Comparison of ENCODE assay signal across 32 mouse cellular contexts in genomic region chr14:60257101-60257500, GRCm38 (mm10). TPM values are rescaled to one million over a fixed set of nuclear protein-coding genes. Genes with fewer than 3 reads are reported as not detected.
DNase-seq lines count a peak whose midpoint lies in the region; ATAC-seq lines count a peak whose summit lies in the region.
"Had no signal": no experiment of that assay in that cellular context is flagged by ENCODE, and none has a peak within 500 bp of the region (broad histone marks: within the 10 kb centered on the region; RNA-seq: fewer than 3 reads in every experiment).

No protein-coding gene starts in this region.

- no peaks in the 10 kb centered on the region for H3K36me3 ChIP-seq in intestine, embryonic 16.5 days (ENCODE audit: control insufficient read depth, insufficient read depth, low read length)
- no peaks in the 10 kb centered on the region for H3K36me3 ChIP-seq in liver, embryonic 15.5 days (replicated peaks)
- H3K36me3 ChIP-seq in stomach, embryonic 16.5 days (ENCODE audit: control insufficient read depth, insufficient read depth, low read length), result no peaks in the 10 kb centered on the region
- H3K36me3 ChIP-seq: forebrain, embryonic 10.5 days; forebrain, embryonic 15.5 days; hindbrain, embryonic 12.5 days; limb, embryonic 12.5 days; midbrain, embryonic 12.5 days; neural tube, embryonic 13.5 days had no signal

- H3K27me3 ChIP-seq in intestine, embryonic 16.5 days (replicated peaks; ENCODE audit: control insufficient read depth, insufficient read depth, low read length), result no peaks in the 10 kb centered on the region
- no peaks in the 10 kb centered on the region for H3K27me3 ChIP-seq in liver, embryonic 15.5 days
- no peaks in the 10 kb centered on the region for H3K27me3 ChIP-seq in stomach, embryonic 16.5 days (ENCODE audit: control insufficient read depth, insufficient read depth, low read length)
- H3K27me3 ChIP-seq: forebrain, embryonic 15.5 days; hindbrain, embryonic 12.5 days; limb, embryonic 12.5 days; megakaryocyte, embryonic 14.5 days; midbrain, embryonic 12.5 days; neural tube, embryonic 13.5 days had no signal

- WGBS in intestine, embryonic 16.5 days, result 54% methylated on average over 4 of the region's 4 CpGs
- 45% methylated on average over 4 of the region's 4 CpGs for WGBS in liver, embryonic 15.5 days (ENCODE audit: insufficient replicate concordance)
- WGBS in stomach, embryonic 16.5 days, result 39% methylated on average over 4 of the region's 4 CpGs

- ATAC-seq in intestine, embryonic 16.5 days, result peak; percentile 82
- peak; percentile 75 for ATAC-seq in liver, embryonic 15.5 days (ENCODE audit: insufficient read depth)
- peak; percentile 50; the same call in 1 of the 2 replicates for ATAC-seq in stomach, embryonic 16.5 days (ENCODE audit: insufficient read depth, low FRiP score)
- ATAC-seq: forebrain, embryonic 15.5 days had no signal

- H3K4me2 ChIP-seq in intestine, embryonic 16.5 days (ENCODE audit: low read depth, low read length), result no peak overlapping the region
- peak overlapping the region; percentile 32 for H3K4me2 ChIP-seq in liver, embryonic 15.5 days
- H3K4me2 ChIP-seq in stomach, embryonic 16.5 days (ENCODE audit: low read depth, low read length), result no peak overlapping the region
- H3K4me2 ChIP-seq: forebrain, embryonic 15.5 days; heart, embryonic 11.5 days; hindbrain, embryonic 12.5 days; limb, embryonic 12.5 days; midbrain, embryonic 12.5 days; neural tube, embryonic 13.5 days had no signal

- H3K9me3 ChIP-seq in intestine, embryonic 16.5 days (ENCODE audit: control insufficient read depth, low read length), result no peaks in the 10 kb centered on the region
- no peaks in the 10 kb centered on the region for H3K9me3 ChIP-seq in liver, embryonic 15.5 days (replicated peaks)
- H3K9me3 ChIP-seq in stomach, embryonic 16.5 days (replicated peaks; ENCODE audit: control insufficient read depth, low read length), result no peaks in the 10 kb centered on the region
- H3K9me3 ChIP-seq: forebrain, embryonic 10.5 days; forebrain, embryonic 15.5 days; hindbrain, embryonic 12.5 days; limb, embryonic 12.5 days; megakaryocyte, embryonic 14.5 days; midbrain, embryonic 12.5 days; neural tube, embryonic 13.5 days had no signal

- DNase-seq in liver, result peak; percentile 14
- DNase-seq in cerebellum, adult 11-12 months, result no peak
- DNase-seq in layer of hippocampus, adult 8-10 months (ENCODE audit: low spot score in 2 of 2), result no peak
- DNase-seq in kidney, adult 11 months, result no peak
- DNase-seq: adrenal gland, postnatal 25 days; B cell, adult 2 months; cerebellum, adult 2 months; cerebellum, postnatal 14 days; gastrocnemius, postnatal 36 days; heart, adult 18-20 months; heart, postnatal 36 days; kidney, adult 8-10 months; kidney, postnatal 4 days; thymus, adult 18-20 months; thymus, postnatal 25 days had no signal

- no peak overlapping the region for H3K27ac ChIP-seq in intestine, embryonic 16.5 days (ENCODE audit: low read length)
- H3K27ac ChIP-seq in liver, embryonic 15.5 days (replicated peaks), result 0 out of 2 replicates have a peak overlapping the region, but pooled peaks have one; percentile 1
- no peak overlapping the region for H3K27ac ChIP-seq in stomach, embryonic 16.5 days (ENCODE audit: low read length)
- H3K27ac ChIP-seq: forebrain, embryonic 10.5 days; forebrain, embryonic 15.5 days; hindbrain, embryonic 12.5 days; kidney, postnatal 0 days; limb, embryonic 12.5 days; midbrain, embryonic 12.5 days; neural tube, embryonic 13.5 days had no signal

- H3K9ac ChIP-seq in intestine, embryonic 16.5 days (ENCODE audit: low read depth, low read length), result 0 out of 2 replicates have a peak overlapping the region, but pooled peaks have one; percentile 14
- no peak overlapping the region for H3K9ac ChIP-seq in liver, embryonic 15.5 days
- no peak overlapping the region for H3K9ac ChIP-seq in stomach, embryonic 16.5 days (ENCODE audit: low read length)
- H3K9ac ChIP-seq: forebrain, embryonic 15.5 days; limb, embryonic 12.5 days; midbrain, embryonic 12.5 days; neural tube, embryonic 13.5 days had no signal

- peaks cover 7% of the 10 kb centered on the region; the same call in 1 of the 2 replicates for H3K4me1 ChIP-seq in intestine, embryonic 16.5 days (ENCODE audit: control insufficient read depth, insufficient read depth, low read length)
- peaks cover 31% of the 10 kb centered on the region for H3K4me1 ChIP-seq in liver, embryonic 15.5 days (replicated peaks)
- H3K4me1 ChIP-seq in stomach, embryonic 16.5 days (ENCODE audit: control insufficient read depth, insufficient read depth, low read length), result peaks cover 5% of the 10 kb centered on the region

- no peak overlapping the region for H3K4me3 ChIP-seq in intestine, embryonic 16.5 days (ENCODE audit: low read length)
- H3K4me3 ChIP-seq in liver, embryonic 15.5 days (replicated peaks), result no peak overlapping the region
- H3K4me3 ChIP-seq in stomach, embryonic 16.5 days (replicated peaks; ENCODE audit: low read length), result no peak overlapping the region
- H3K4me3 ChIP-seq: forebrain, embryonic 10.5 days; forebrain, embryonic 15.5 days; hindbrain, embryonic 12.5 days; limb, embryonic 12.5 days; megakaryocyte, embryonic 14.5 days; midbrain, embryonic 12.5 days; neural tube, embryonic 13.5 days had no signal

RNA-seq across cellular contexts. Expression of gene Gm49336, which starts 5.8 kb away (rescaled TPM):
- 38.9 and 39.1 TPM in 2 replicates for polyA plus RNA-seq in intestine, embryonic 16.5 days (2015; fragmentation: Nextera tagmentation; extraction: Ambion mirVana)
- polyA plus RNA-seq in liver, embryonic 15.5 days (2015; fragmentation: Nextera tagmentation; extraction: Ambion mirVana), result 27.6 and 27.7 TPM in 2 replicates
- polyA plus RNA-seq in stomach, embryonic 16.5 days (2015; fragmentation: Nextera tagmentation; extraction: Ambion mirVana), result 49.1 and 50.5 TPM in 2 replicates
- total RNA-seq in layer of hippocampus, adult 8-10 months (2022), result 10 to 100 TPM; 63.8 to 77.3 (median 72.1) TPM

RNA-seq across cellular contexts. Expression of gene Nupl1, which starts 5.9 kb away (rescaled TPM):
- 0.09 and 0.11 TPM in 2 replicates for polyA plus RNA-seq in intestine, embryonic 16.5 days (2015; fragmentation: Nextera tagmentation; extraction: Ambion mirVana)
- 0.05 TPM in 1 of 2 replicates, not detected in the other for polyA plus RNA-seq in liver, embryonic 15.5 days (2015; fragmentation: Nextera tagmentation; extraction: Ambion mirVana)
- 0.08 and 0.10 TPM in 2 replicates for polyA plus RNA-seq in stomach, embryonic 16.5 days (2015; fragmentation: Nextera tagmentation; extraction: Ambion mirVana)
- under 1 TPM in 2 of 4 experiments, not detected in 2; 0.14 to 0.34 TPM for total RNA-seq in layer of hippocampus, adult 8-10 months (2022)
- total RNA-seq: adrenal gland, adult 18-20 months; adrenal gland, postnatal 25 days; gastrocnemius, adult 18-20 months; gastrocnemius, postnatal 36 days; heart, adult 18-20 months; heart, postnatal 36 days had no signal
- polyA plus RNA-seq: brain, embryonic 14.5 days; cerebellum, adult 2 months; embryonic facial prominence, embryonic 11.5 days; forebrain, embryonic 10.5 days; heart, embryonic 11.5 days; heart, embryonic 16.5 days; kidney, postnatal 0 days; limb, embryonic 12.5 days; midbrain, embryonic 12.5 days; neural tube, embryonic 13.5 days had no signal

RNA-seq across cellular contexts. Expression of gene Mtmr6, which starts 7.9 kb away (rescaled TPM):
- 25.0 and 25.3 TPM in 2 replicates for polyA plus RNA-seq in intestine, embryonic 16.5 days (2015; fragmentation: Nextera tagmentation; extraction: Ambion mirVana)
- 13.6 and 13.7 TPM in 2 replicates for polyA plus RNA-seq in liver, embryonic 15.5 days (2015; fragmentation: Nextera tagmentation; extraction: Ambion mirVana)
- polyA plus RNA-seq in stomach, embryonic 16.5 days (2015; fragmentation: Nextera tagmentation; extraction: Ambion mirVana), result 40.9 and 46.5 TPM in 2 replicates
- 100 to 1,000 TPM; 102 to 123 (median 110) TPM for total RNA-seq in layer of hippocampus, adult 8-10 months (2022)
